Comparison of ENCODE assay signal across 23 mouse cellular contexts in genomic region chr15:83784772-83785171, GRCm38 (mm10). TPM values are rescaled to one million over a fixed set of nuclear protein-coding genes. Genes with fewer than 3 reads are reported as not detected.
DNase-seq lines count a peak whose midpoint lies in the region; ATAC-seq lines count a peak whose summit lies in the region.
"Had no signal": no experiment of that assay in that cellular context is flagged by ENCODE, and none has a peak within 500 bp of the region (broad histone marks: within the 10 kb centered on the region; RNA-seq: fewer than 3 reads in every experiment).

No protein-coding gene starts in this region.

- no peaks in the 10 kb centered on the region for H3K9me3 ChIP-seq in midbrain, embryonic 16.5 days (replicated peaks; ENCODE audit: control insufficient read depth, low read length, poor library complexity, severe bottlenecking)
- H3K9me3 ChIP-seq: embryonic facial prominence, embryonic 15.5 days; limb, embryonic 12.5 days; liver, embryonic 13.5 days; midbrain, embryonic 13.5 days; neural tube, embryonic 13.5 days had no signal

- intact Hi-C loops in left cerebral cortex, postnatal 36 days (cut with DNase I), result loop anchor here (5.0 kb wide), 1 partner anchor 58 kb away; no protein-coding TSS in a partner anchor

- 0 out of 2 replicates have a peak, but pooled peaks cover 8% of the 10 kb centered on the region for H3K4me1 ChIP-seq in midbrain, embryonic 16.5 days (ENCODE audit: control insufficient read depth, insufficient read depth, low read length)
- H3K4me1 ChIP-seq: liver, embryonic 13.5 days had no signal

- peak; percentile 70 to 80 for DNase-seq in left cerebral cortex, adult 18-20 months (ENCODE audit: low spot score in 2 of 2)
- no peak for DNase-seq in left cerebral cortex, adult 11 months (ENCODE audit: low spot score)
- peak; percentile 67 to 69 for DNase-seq in left cerebral cortex, postnatal 36 days (ENCODE audit: low spot score in 2 of 2)
- peak; percentile 68 for DNase-seq in right cerebral cortex, postnatal 4 days
- DNase-seq: cerebellum, adult 9-11 months; embryo, embryonic 11 days; gastrocnemius, adult 2 months; heart, postnatal 10 days; kidney, adult 18-20 months; kidney, postnatal 14 days; layer of hippocampus, adult 9-11 months; liver, embryonic 13.5 days; thymus, postnatal 36 days had no signal

- 63% methylated on average over 9 of the region's 9 CpGs for whole genome bisulfite sequencing in midbrain, embryonic 16.5 days

- no peak overlapping the region for H3K4me2 ChIP-seq in midbrain, embryonic 16.5 days (ENCODE audit: low read length)
- H3K4me2 ChIP-seq: embryonic facial prominence, embryonic 15.5 days; heart, embryonic 11.5 days; limb, embryonic 12.5 days; liver, embryonic 13.5 days; midbrain, embryonic 13.5 days; neural tube, embryonic 13.5 days had no signal

- H3K27me3 ChIP-seq in midbrain, embryonic 16.5 days (ENCODE audit: control insufficient read depth, insufficient read depth, low read depth, low read length), result no peaks in the 10 kb centered on the region; the same call in 1 of the 2 replicates

- no peak overlapping the region for H3K4me3 ChIP-seq in midbrain, embryonic 16.5 days (ENCODE audit: low read depth, low read length)
- H3K4me3 ChIP-seq: embryonic facial prominence, embryonic 15.5 days; gastrocnemius, adult 2 months; limb, embryonic 12.5 days; liver, embryonic 13.5 days; midbrain, embryonic 13.5 days; neural tube, embryonic 13.5 days had no signal

- H3K9ac ChIP-seq in midbrain, embryonic 16.5 days (ENCODE audit: low read depth, low read length), result no peak overlapping the region
- H3K9ac ChIP-seq: embryonic facial prominence, embryonic 15.5 days; limb, embryonic 12.5 days; liver, embryonic 13.5 days; midbrain, embryonic 13.5 days; neural tube, embryonic 13.5 days had no signal

- no peaks in the 10 kb centered on the region for H3K36me3 ChIP-seq in midbrain, embryonic 16.5 days (ENCODE audit: control insufficient read depth, insufficient read depth, low read length)
- H3K36me3 ChIP-seq: embryonic facial prominence, embryonic 15.5 days; limb, embryonic 12.5 days; liver, embryonic 13.5 days; midbrain, embryonic 13.5 days; neural tube, embryonic 13.5 days had no signal

- peak; percentile 18; the same call in 1 of the 2 replicates for ATAC-seq in frontal cortex, adult (ENCODE audit: low TSS enrichment)
- no peak for ATAC-seq in midbrain, embryonic 16.5 days
- no peak for ATAC-seq in megakaryocyte, adult 5-6 weeks (ENCODE audit: poor library complexity, severe bottlenecking)
- ATAC-seq: midbrain, embryonic 13.5 days had no signal

- H3K27ac ChIP-seq in midbrain, embryonic 16.5 days (ENCODE audit: low read length), result no peak overlapping the region
- H3K27ac ChIP-seq: embryonic facial prominence, embryonic 15.5 days; gastrocnemius, adult 2 months; limb, embryonic 12.5 days; liver, embryonic 13.5 days; macrophage; midbrain, embryonic 13.5 days; neural tube, embryonic 13.5 days had no signal

RNA-seq across cellular contexts. Expression of gene Mpped1, which starts 5.5 kb away (rescaled TPM):
- total RNA-seq in left cerebral cortex, adult 18-20 months (2021), result 100 to 1,000 TPM; 206 to 213 TPM
- total RNA-seq in left cerebral cortex, postnatal 36 days (2021), result 100 to 1,000 TPM; 194 to 214 TPM
- polyA plus RNA-seq in midbrain, embryonic 16.5 days (2015; fragmentation: Nextera tagmentation; extraction: Ambion mirVana), result 19.8 and 27.8 TPM in 2 replicates
- total RNA-seq in megakaryocyte, adult 5-6 weeks (2015), result not detected in 2 replicates
- not detected in 2 replicates for total RNA-seq in megakaryocyte, adult 5-6 weeks (2017)
- total RNA-seq: gastrocnemius, adult 2 months had no signal
- polyA plus RNA-seq: C2C12, macrophage had no signal

RNA-seq across cellular contexts. Expression of gene Scube1, which starts 60.0 kb away (rescaled TPM):
- 10 to 100 TPM; 51.8 to 67.1 TPM for total RNA-seq in left cerebral cortex, adult 18-20 months (2021)
- 10 to 100 TPM; 68.5 to 71.1 TPM for total RNA-seq in left cerebral cortex, postnatal 36 days (2021)
- 8.7 and 12.2 TPM in 2 replicates for polyA plus RNA-seq in midbrain, embryonic 16.5 days (2015; fragmentation: Nextera tagmentation; extraction: Ambion mirVana)
- not detected in 2 replicates for total RNA-seq in megakaryocyte, adult 5-6 weeks (2015)
- not detected in 2 replicates for total RNA-seq in megakaryocyte, adult 5-6 weeks (2017)
- polyA plus RNA-seq: C2C12, macrophage had no signal

Comparison
In these comparisons a context has a peak if more than half of its experiments do, and no peak if none do; other contexts are left out.
1. RNA of gene Mpped1, which starts 5.5 kb away (total RNA-seq): 194 to 214 TPM in left cerebral cortex, postnatal 36 days and 206 to 213 TPM in left cerebral cortex, adult 18-20 months; not detected in megakaryocyte, adult 5-6 weeks; every median in the first group is over 100 times any median in the second.
2. RNA of gene Scube1, which starts 60.0 kb away (total RNA-seq): 68.5 to 71.1 TPM in left cerebral cortex, postnatal 36 days and 51.8 to 67.1 TPM in left cerebral cortex, adult 18-20 months; not detected in megakaryocyte, adult 5-6 weeks; every median in the first group is over 10 times any median in the second.